Mouse (Mus musculus) hindbrain, embryonic 11.5 days (tissue): ENCODE measurements at regions not wholly inside any gene's neighbourhood (a gene's known extent, or its start where the extent isn't known, plus 50 kb on each side); places are given as distances from the start of the nearest gene placed in this dataset.
A peak's percentile ranks its signal among the peaks of the same experiment; 100 is the strongest.
"Not testable (repeated sequence)": the region's sequence is repeated elsewhere in the genome, so short reads cannot be mapped to it uniquely, and the experiment has no call there.

ENCODE experiments used
- ATAC-seq: fragments of 200-750 bp; cut with Nextera tagmentation; 2 replicates; pipeline ENCODE4 v1.8.0; 2017; ENCODE audit warnings: mild to moderate bottlenecking, moderate TSS enrichment, moderate library complexity; ENCODE audit not compliant: low FRiP score
- DNase-seq: peaks from one replicate; pipeline ENCODE4 v3.0.0-alpha.2; 2015; ENCODE audit warnings: low spot score
- H3K27ac ChIP-seq: fragments of 300-500 bp; sonication (generic); 2 replicates; pipeline ENCODE4 v1.5.1; 2014; ENCODE audit warnings: mild to moderate bottlenecking, low read depth, low read length
- H3K27me3 ChIP-seq: fragments of 300-500 bp; sonication (generic); 2 replicates; pipeline ENCODE4 v1.6.1; 2014; ENCODE audit warnings: mild to moderate bottlenecking, low read length, moderate library complexity, mixed read lengths; ENCODE audit not compliant: control insufficient read depth, insufficient read depth
- H3K36me3 ChIP-seq: fragments of 300-500 bp; sonication (generic); 2 replicates; pipeline ENCODE4 v1.6.1; 2014; ENCODE audit warnings: mild to moderate bottlenecking, low read length, moderate library complexity, mixed read lengths; ENCODE audit not compliant: control insufficient read depth, insufficient read depth
- H3K4me1 ChIP-seq: fragments of 300-500 bp; sonication (generic); replicated peaks from 2 replicates; pipeline ENCODE4 v1.6.1; 2014; ENCODE audit warnings: low read length, mixed read lengths; ENCODE audit not compliant: control insufficient read depth, insufficient read depth
- H3K4me2 ChIP-seq: fragments of 300-500 bp; sonication (generic); replicated peaks from 2 replicates; pipeline ENCODE4 v1.6.1; 2014; ENCODE audit warnings: mild to moderate bottlenecking, low read depth, low read length
- H3K4me3 ChIP-seq: fragments of 300-500 bp; sonication (generic); 2 replicates; pipeline ENCODE4 v1.5.1; 2014; ENCODE audit warnings: low read depth, low read length
- H3K9ac ChIP-seq: fragments of 300-500 bp; sonication (generic); 2 replicates; pipeline ENCODE4 v1.6.1; 2014; ENCODE audit warnings: low read depth, low read length
- H3K9me3 ChIP-seq: fragments of 300-500 bp; sonication (generic); 2 replicates; pipeline ENCODE4 v1.6.1; 2016; ENCODE audit warnings: low read length; ENCODE audit not compliant: control insufficient read depth
- WGBS: fragments of 180-500 bp; shearing (Covaris S2); extraction: QIAGEN DNeasy Blood & Tissue Kit; methylation state at CpG from one replicate; pipeline ENCODE4 v1.1.7; 2014; 5-methylcytosine and 5-hydroxymethylcytosine counted together

- WGBS = 95% methylated on average over 5 of the region's 5 CpGs
- DNase-seq = no peak
- ATAC-seq = no peak
These were observed 422.8 kb downstream of the Tcerg1l start for GRCm38 (mm10) chr7:137974705-137975104.

GRCm38 (mm10) chr7:137977527-137977926, 420.0 kb downstream of the Tcerg1l start:
- Histone ChIP-seq H3K4me3 (no peak overlapping the region), H3K27ac (no peak overlapping the region), H3K4me1 (no peaks in the 10 kb centered on the region), H3K9ac (no peak overlapping the region), H3K36me3 (no peaks in the 10 kb centered on the region), H3K9me3 (no peaks in the 10 kb centered on the region), H3K4me2 (no peak overlapping the region), H3K27me3 (no peaks in the 10 kb centered on the region)
- DNase-seq (no peak), ATAC-seq (no peak)
- 81% methylated on average over 1 of the region's 1 CpGs for WGBS

More at GRCm38 (mm10) chr7:137974705-137975104, 422.8 kb downstream of the Tcerg1l start:
- no peak overlapping the region for H3K4me2 ChIP-seq
- H3K27me3 ChIP-seq = no peaks in the 10 kb centered on the region
- no peaks in the 10 kb centered on the region for H3K4me1 ChIP-seq
- no peak overlapping the region for H3K27ac ChIP-seq
- H3K9me3 ChIP-seq = no peaks in the 10 kb centered on the region
- no peak overlapping the region for H3K9ac ChIP-seq
- H3K36me3 ChIP-seq = no peaks in the 10 kb centered on the region
- H3K4me3 ChIP-seq = no peak overlapping the region

- H3K9me3 ChIP-seq = no peaks in the 10 kb centered on the region
- no peaks in the 10 kb centered on the region for H3K27me3 ChIP-seq
- H3K27ac ChIP-seq = no peak overlapping the region
- no peaks in the 10 kb centered on the region for H3K4me1 ChIP-seq
- 93% methylated on average over 4 of the region's 4 CpGs for WGBS
- no peak overlapping the region for H3K4me3 ChIP-seq
- ATAC-seq = no peak
- DNase-seq = no peak
- H3K4me2 ChIP-seq = no peak overlapping the region
- no peak overlapping the region for H3K9ac ChIP-seq
- no peaks in the 10 kb centered on the region for H3K36me3 ChIP-seq
These were observed 418.2 kb downstream of the Tcerg1l start for GRCm38 (mm10) chr7:137979361-137979760.

- Histone ChIP-seq H3K9ac (no peak overlapping the region), H3K27me3 (no peaks in the 10 kb centered on the region), H3K9me3 (no peaks in the 10 kb centered on the region), H3K4me3 (no peak overlapping the region), H3K36me3 (no peaks in the 10 kb centered on the region), H3K4me2 (no peak overlapping the region), H3K4me1 (peaks cover 4% of the 10 kb centered on the region), H3K27ac (no peak overlapping the region)
- WGBS = 41% methylated on average over 3 of the region's 3 CpGs
- peak; percentile 29 for DNase-seq
- no peak for ATAC-seq
These were observed 391.7 kb downstream of the Tcerg1l start for GRCm38 (mm10) chr7:138005806-138006205.

GRCm38 (mm10) chr7:138006971-138007370, 390.6 kb downstream of the Tcerg1l start:
- Histone ChIP-seq H3K27ac (no peak overlapping the region), H3K36me3 (no peaks in the 10 kb centered on the region), H3K27me3 (no peaks in the 10 kb centered on the region), H3K4me3 (no peak overlapping the region), H3K9ac (no peak overlapping the region), H3K4me2 (no peak overlapping the region), H3K4me1 (peaks cover 4% of the 10 kb centered on the region), H3K9me3 (no peaks in the 10 kb centered on the region)
- WGBS = 54% methylated on average over 3 of the region's 3 CpGs
- DNase-seq (peak; percentile 3), ATAC-seq (no peak)

- H3K27ac ChIP-seq = no peak overlapping the region
- 47% methylated on average over 3 of the region's 3 CpGs for WGBS
These were observed 388.9 kb downstream of the Tcerg1l start for GRCm38 (mm10) chr7:138008601-138009000.

GRCm38 (mm10) chr7:138024021-138024420, 373.5 kb downstream of the Tcerg1l start:
- not testable (repeated sequence) for H3K4me3 ChIP-seq, H3K4me1 ChIP-seq, H3K9ac ChIP-seq, H3K27me3 ChIP-seq, H3K27ac ChIP-seq, H3K9me3 ChIP-seq, ATAC-seq, H3K4me2 ChIP-seq, DNase-seq, H3K36me3 ChIP-seq
- 84% methylated on average over 1 of the region's 1 CpGs for WGBS

More at GRCm38 (mm10) chr7:138008601-138009000, 388.9 kb downstream of the Tcerg1l start:
- no peaks in the 10 kb centered on the region for H3K9me3 ChIP-seq
- no peak for ATAC-seq
- H3K27me3 ChIP-seq = no peaks in the 10 kb centered on the region
- peaks cover 4% of the 10 kb centered on the region for H3K4me1 ChIP-seq
- no peak for DNase-seq
- H3K4me2 ChIP-seq = no peak overlapping the region
- H3K36me3 ChIP-seq = no peaks in the 10 kb centered on the region
- no peak overlapping the region for H3K4me3 ChIP-seq
- H3K9ac ChIP-seq = no peak overlapping the region

- Histone ChIP-seq H3K27ac (no peak overlapping the region), H3K9ac (no peak overlapping the region), H3K4me1 (no peaks in the 10 kb centered on the region), H3K9me3 (no peaks in the 10 kb centered on the region), H3K27me3 (no peaks in the 10 kb centered on the region), H3K4me3 (no peak overlapping the region), H3K4me2 (no peak overlapping the region), H3K36me3 (no peaks in the 10 kb centered on the region)
- ATAC-seq (no peak), DNase-seq (peak; percentile 10)
- 59% methylated on average over 2 of the region's 2 CpGs for WGBS
These were observed 345.8 kb downstream of the Tcerg1l start for GRCm38 (mm10) chr7:138051696-138052095.

GRCm38 (mm10) chr7:138054756-138055155, 342.8 kb downstream of the Tcerg1l start:
- no peak overlapping the region for H3K9ac ChIP-seq
- 94% methylated on average over 8 of the region's 8 CpGs for WGBS
- no peak for ATAC-seq
- no peaks in the 10 kb centered on the region for H3K4me1 ChIP-seq
- H3K4me2 ChIP-seq = no peak overlapping the region
- no peak overlapping the region for H3K27ac ChIP-seq
- no peaks in the 10 kb centered on the region for H3K27me3 ChIP-seq
- H3K36me3 ChIP-seq = no peaks in the 10 kb centered on the region
- DNase-seq = no peak
- no peaks in the 10 kb centered on the region for H3K9me3 ChIP-seq
- H3K4me3 ChIP-seq = no peak overlapping the region
